In genomic region chr15:13969811-13970210, GRCm38 (mm10) we compare ENCODE assay signal across 11 mouse cellular contexts.
DNase-seq lines count a peak whose midpoint lies in the region; ATAC-seq lines count a peak whose summit lies in the region.
"Had no signal": no experiment of that assay in that cellular context is flagged by ENCODE, and none has a peak within 500 bp of the region (broad histone marks: within the 10 kb centered on the region; RNA-seq: fewer than 3 reads in every experiment).

No protein-coding gene starts in this region.

- H3K9ac ChIP-seq in midbrain, embryonic 13.5 days (replicated peaks) = no peak overlapping the region
- H3K9ac ChIP-seq: liver, embryonic 14.5 days had no signal

- DNase-seq in Muller cell, postnatal 12 days (ENCODE audit: inconsistent ontology term) = peak; percentile 57
- peak; percentile 1 for DNase-seq in embryo, embryonic 11.5 days (ENCODE audit: low read depth, low spot score)
- DNase-seq in hindbrain, embryonic 10.5 days (ENCODE audit: low spot score) = peak; percentile 59
- no peak for DNase-seq in urinary bladder, postnatal 36 days (ENCODE audit: low spot score in 2 of 2)
- DNase-seq in left cerebral cortex, adult 8-10 months (ENCODE audit: low spot score in 2 of 2) = no peak
- DNase-seq in urinary bladder, adult 2 months (ENCODE audit: low spot score) = no peak
- no peak for DNase-seq in spleen, postnatal 14 days (ENCODE audit: low spot score in 2 of 2)
- DNase-seq: right cerebral cortex, postnatal 25 days had no signal

- H3K27me3 ChIP-seq in hindbrain, embryonic 10.5 days (ENCODE audit: insufficient read depth, poor library complexity, severe bottlenecking) = no peaks in the 10 kb centered on the region
- no peaks in the 10 kb centered on the region for H3K27me3 ChIP-seq in midbrain, embryonic 13.5 days
- H3K27me3 ChIP-seq: CH12.LX had no signal

- H3K36me3 ChIP-seq in hindbrain, embryonic 10.5 days = no peaks in the 10 kb centered on the region
- H3K36me3 ChIP-seq in midbrain, embryonic 13.5 days = no peaks in the 10 kb centered on the region

- H3K4me3 ChIP-seq in hindbrain, embryonic 10.5 days = no peak overlapping the region
- H3K4me3 ChIP-seq in midbrain, embryonic 13.5 days (replicated peaks) = no peak overlapping the region

- no peaks in the 10 kb centered on the region for H3K9me3 ChIP-seq in hindbrain, embryonic 10.5 days
- no peaks in the 10 kb centered on the region for H3K9me3 ChIP-seq in midbrain, embryonic 13.5 days

- H3K4me2 ChIP-seq in midbrain, embryonic 13.5 days (replicated peaks) = peak overlapping the region; percentile 31

- peak; percentile 97 for ATAC-seq in midbrain, embryonic 13.5 days

- WGBS in hindbrain, embryonic 10.5 days = 18% methylated on average over 7 of the region's 7 CpGs
- 7% methylated on average over 7 of the region's 7 CpGs for WGBS in midbrain, embryonic 13.5 days

- no peak overlapping the region for H3K27ac ChIP-seq in hindbrain, embryonic 10.5 days
- no peak overlapping the region for H3K27ac ChIP-seq in midbrain, embryonic 13.5 days
- H3K27ac ChIP-seq: liver, embryonic 14.5 days had no signal

- H3K4me1 ChIP-seq in hindbrain, embryonic 10.5 days (replicated peaks) = peaks cover 7% of the 10 kb centered on the region; the same call in 1 of the 2 replicates
- H3K4me1 ChIP-seq in midbrain, embryonic 13.5 days (replicated peaks) = peaks cover 9% of the 10 kb centered on the region

Comparison
In these comparisons a context has a peak if more than half of its experiments do, and no peak if none do; other contexts are left out.
1. DNase-seq: peak in Muller cell, postnatal 12 days (single experiment), embryo, embryonic 11.5 days (single experiment) and hindbrain, embryonic 10.5 days (single experiment); none in urinary bladder, postnatal 36 days (0 of 2), left cerebral cortex, adult 8-10 months (0 of 2), urinary bladder, adult 2 months (single experiment) and spleen, postnatal 14 days (0 of 2).